Mouse (Mus musculus): ENCODE measurements around the gene Ubr2. TPM values are rescaled to one million over a fixed set of nuclear protein-coding genes. Genes with fewer than 3 reads are reported as not detected.

The Ubr2 gene
- polyA plus RNA-seq, 1 experiment from 2014 or later, result 22.9 TPM

GRCm38 (mm10) chr17:46890116-46890815 is 120.1 kb downstream of the Ubr2 start, which contains the start of gene Tbcc:
Gene Tbcc, plus strand, starts transcription at chr17:46890684.
- H3K4me2 ChIP-seq, result peak within 1 kb of the TSS; percentile 95
- H3K27me3 ChIP-seq, result no peaks in the 10 kb centered on the region
- H3K9me3 ChIP-seq, result no peaks in the 10 kb centered on the region
- peaks cover 17% of the 10 kb centered on the region for H3K36me3 ChIP-seq
- ATAC-seq (ENCODE audit: insufficient number of reproducible peaks, insufficient read depth, low FRiP score, low TSS enrichment, low read depth), result peak; percentile 86
- H3K27ac ChIP-seq, result peak within 1 kb of the TSS; percentile 99
- WGBS, result under 1% methylated on average over 40 of the region's 40 CpGs
- peaks cover 28% of the 10 kb centered on the region for H3K4me1 ChIP-seq (replicated peaks)
- H3K9ac ChIP-seq (replicated peaks), result peak within 1 kb of the TSS; percentile 93
- peak within 1 kb of the TSS; percentile 94 for H3K4me3 ChIP-seq (replicated peaks)

GRCm38 (mm10) chr17:46889450-46890084 is 120.8 kb downstream of the Ubr2 start:
- peaks cover 17% of the 10 kb centered on the region for H3K36me3 ChIP-seq
- peaks cover 28% of the 10 kb centered on the region for H3K4me1 ChIP-seq (replicated peaks)
- peak overlapping the region; percentile 80 for H3K4me2 ChIP-seq
- H3K9ac ChIP-seq (replicated peaks), result peak overlapping the region; percentile 80
- ATAC-seq (ENCODE audit: insufficient number of reproducible peaks, insufficient read depth, low FRiP score, low TSS enrichment, low read depth), result peak; percentile 66
- no peaks in the 10 kb centered on the region for H3K27me3 ChIP-seq
- under 1% methylated on average over 44 of the region's 44 CpGs for WGBS
- peak overlapping the region; percentile 94 for H3K4me3 ChIP-seq (replicated peaks)
- H3K9me3 ChIP-seq, result no peaks in the 10 kb centered on the region
- peak overlapping the region; percentile 99 for H3K27ac ChIP-seq

- Histone ChIP-seq H3K27me3 (no peaks in the 10 kb centered on the region), H3K4me3 (replicated peaks) (peak overlapping the region; percentile 94), H3K27ac (peak overlapping the region; percentile 99), H3K4me2 (peak overlapping the region; percentile 80), H3K4me1 (replicated peaks) (peaks cover 28% of the 10 kb centered on the region), H3K9ac (replicated peaks) (peak overlapping the region; percentile 80; the same call in 1 of the 2 replicates), H3K36me3 (peaks cover 13% of the 10 kb centered on the region), H3K9me3 (no peaks in the 10 kb centered on the region)
- ATAC-seq (ENCODE audit: insufficient number of reproducible peaks, insufficient read depth, low FRiP score, low TSS enrichment, low read depth), result no peak
- WGBS, result 35% methylated on average over 16 of the region's 16 CpGs
Measured at GRCm38 (mm10) chr17:46888511-46889212, 121.7 kb downstream of the Ubr2 start.

- Histone ChIP-seq H3K36me3 (no peaks in the 10 kb centered on the region), H3K4me3 (replicated peaks) (no peak overlapping the region), H3K9ac (replicated peaks) (peak overlapping the region; percentile 27; the same call in 1 of the 2 replicates), H3K27me3 (no peaks in the 10 kb centered on the region), H3K9me3 (no peaks in the 10 kb centered on the region), H3K4me1 (replicated peaks) (peaks cover 8% of the 10 kb centered on the region), H3K4me2 (no peak overlapping the region), H3K27ac (no peak overlapping the region)
- ATAC-seq (ENCODE audit: insufficient number of reproducible peaks, insufficient read depth, low FRiP score, low TSS enrichment, low read depth), result no peak
- 48% methylated on average over 17 of the region's 17 CpGs for WGBS
Measured at GRCm38 (mm10) chr17:46885910-46886643, 124.3 kb downstream of the Ubr2 start.

GRCm38 (mm10) chr17:46885218-46885909 is 125.0 kb downstream of the Ubr2 start:
- ATAC-seq (ENCODE audit: insufficient number of reproducible peaks, insufficient read depth, low FRiP score, low TSS enrichment, low read depth), result no peak
- Histone ChIP-seq H3K9ac (replicated peaks) (no peak overlapping the region), H3K36me3 (no peaks in the 10 kb centered on the region), H3K27ac (no peak overlapping the region), H3K4me2 (no peak overlapping the region), H3K4me3 (replicated peaks) (no peak overlapping the region), H3K4me1 (replicated peaks) (peaks cover 8% of the 10 kb centered on the region), H3K27me3 (no peaks in the 10 kb centered on the region), H3K9me3 (no peaks in the 10 kb centered on the region)
- 78% methylated on average over 11 of the region's 11 CpGs for WGBS

GRCm38 (mm10) chr17:46884766-46885165 is 125.6 kb downstream of the Ubr2 start:
- Histone ChIP-seq H3K9me3 (no peaks in the 10 kb centered on the region), H3K9ac (replicated peaks) (no peak overlapping the region), H3K4me1 (replicated peaks) (peaks cover 8% of the 10 kb centered on the region), H3K4me2 (no peak overlapping the region), H3K36me3 (no peaks in the 10 kb centered on the region), H3K27me3 (no peaks in the 10 kb centered on the region), H3K4me3 (replicated peaks) (no peak overlapping the region), H3K27ac (no peak overlapping the region)
- WGBS, result 88% methylated on average over 6 of the region's 6 CpGs
- ATAC-seq (ENCODE audit: insufficient number of reproducible peaks, insufficient read depth, low FRiP score, low TSS enrichment, low read depth), result no peak

- WGBS, result 85% methylated on average over 9 of the region's 9 CpGs
Measured at GRCm38 (mm10) chr17:46883107-46883506, 127.2 kb downstream of the Ubr2 start.

GRCm38 (mm10) chr17:46881728-46882127 is 128.6 kb downstream of the Ubr2 start:
- Histone ChIP-seq H3K4me2 (no peak overlapping the region), H3K4me3 (replicated peaks) (no peak overlapping the region), H3K4me1 (replicated peaks) (peaks cover 7% of the 10 kb centered on the region), H3K9me3 (no peaks in the 10 kb centered on the region), H3K27ac (no peak overlapping the region), H3K36me3 (no peaks in the 10 kb centered on the region), H3K27me3 (no peaks in the 10 kb centered on the region), H3K9ac (replicated peaks) (no peak overlapping the region)
- no peak for ATAC-seq (ENCODE audit: insufficient number of reproducible peaks, insufficient read depth, low FRiP score, low TSS enrichment, low read depth)
- WGBS, result 85% methylated on average over 6 of the region's 6 CpGs

More at GRCm38 (mm10) chr17:46883107-46883506, 127.2 kb downstream of the Ubr2 start:
- Histone ChIP-seq H3K4me3 (replicated peaks) (no peak overlapping the region), H3K4me2 (no peak overlapping the region), H3K27me3 (no peaks in the 10 kb centered on the region), H3K4me1 (replicated peaks) (peaks cover 6% of the 10 kb centered on the region), H3K36me3 (no peaks in the 10 kb centered on the region), H3K9ac (replicated peaks) (no peak overlapping the region), H3K9me3 (no peaks in the 10 kb centered on the region), H3K27ac (0 out of 2 replicates have a peak overlapping the region, but pooled peaks have one; percentile 25)
- no peak for ATAC-seq (ENCODE audit: insufficient number of reproducible peaks, insufficient read depth, low FRiP score, low TSS enrichment, low read depth)

GRCm38 (mm10) chr17:46880322-46880721 is 130.0 kb downstream of the Ubr2 start:
- Histone ChIP-seq H3K27ac (no peak overlapping the region), H3K36me3 (no peaks in the 10 kb centered on the region), H3K4me3 (replicated peaks) (no peak overlapping the region), H3K27me3 (no peaks in the 10 kb centered on the region), H3K9ac (replicated peaks) (no peak overlapping the region), H3K9me3 (peaks cover 4% of the 10 kb centered on the region; the same call in 1 of the 2 replicates), H3K4me1 (replicated peaks) (peaks cover 7% of the 10 kb centered on the region; the same call in 1 of the 2 replicates), H3K4me2 (no peak overlapping the region)
- ATAC-seq (ENCODE audit: insufficient number of reproducible peaks, insufficient read depth, low FRiP score, low TSS enrichment, low read depth), result no peak
- WGBS, result 81% methylated on average over 2 of the region's 2 CpGs

- ATAC-seq (ENCODE audit: insufficient number of reproducible peaks, insufficient read depth, low FRiP score, low TSS enrichment, low read depth), result no peak
- H3K4me1 ChIP-seq (replicated peaks), result peaks cover 7% of the 10 kb centered on the region; the same call in 1 of the 2 replicates
- no peaks in the 10 kb centered on the region for H3K36me3 ChIP-seq
- H3K27ac ChIP-seq, result no peak overlapping the region
- H3K9ac ChIP-seq (replicated peaks), result no peak overlapping the region
- peaks cover 5% of the 10 kb centered on the region; the same call in 1 of the 2 replicates for H3K9me3 ChIP-seq
- H3K4me2 ChIP-seq, result no peak overlapping the region
- WGBS, result 65% methylated on average over 14 of the region's 14 CpGs
- no peaks in the 10 kb centered on the region for H3K27me3 ChIP-seq
- H3K4me3 ChIP-seq (replicated peaks), result no peak overlapping the region
Measured at GRCm38 (mm10) chr17:46879841-46880311, 130.5 kb downstream of the Ubr2 start.
